Comparison of ENCODE assay signal across 21 mouse cellular contexts in genomic region chr6:4167757-4168156, GRCm38 (mm10).
DNase-seq lines count a peak whose midpoint lies in the region; ATAC-seq lines count a peak whose summit lies in the region.
"Had no signal": no experiment of that assay in that cellular context is flagged by ENCODE, and none has a peak within 500 bp of the region (broad histone marks: within the 10 kb centered on the region; RNA-seq: fewer than 3 reads in every experiment).

No protein-coding gene starts in this region.

- no peaks in the 10 kb centered on the region for H3K27me3 ChIP-seq in midbrain, embryonic 11.5 days (ENCODE audit: control insufficient read depth, insufficient read depth, low read length)
- H3K27me3 ChIP-seq in midbrain, embryonic 16.5 days (ENCODE audit: control insufficient read depth, insufficient read depth, low read depth, low read length) = no peaks in the 10 kb centered on the region
- H3K27me3 ChIP-seq in midbrain, embryonic 12.5 days = no peaks in the 10 kb centered on the region
- H3K27me3 ChIP-seq in midbrain, embryonic 13.5 days = no peaks in the 10 kb centered on the region
- no peaks in the 10 kb centered on the region for H3K27me3 ChIP-seq in midbrain, embryonic 14.5 days (ENCODE audit: control insufficient read depth, insufficient read depth, low read length)
- no peaks in the 10 kb centered on the region for H3K27me3 ChIP-seq in midbrain, embryonic 10.5 days (ENCODE audit: low read depth, poor library complexity, severe bottlenecking)
- H3K27me3 ChIP-seq: CH12.LX had no signal

- DNase-seq in midbrain, embryonic 11.5 days (ENCODE audit: low spot score, missing footprints) = no peak
- DNase-seq in midbrain, embryonic 14.5 days = no peak
- DNase-seq in midbrain, embryonic 10.5 days (ENCODE audit: low spot score) = no peak
- DNase-seq: adrenal gland, adult 2 months; adrenal gland, adult 8-10 months; adrenal gland, postnatal 10 days; adrenal gland, postnatal 14 days; adrenal gland, postnatal 25 days; adrenal gland, postnatal 36 days; B cell, adult 2 months; cerebellum, adult 11 months; cerebellum, adult 11-12 months; cerebellum, adult 18-20 months had no signal

- H3K9ac ChIP-seq in midbrain, embryonic 11.5 days (ENCODE audit: low read length) = no peak overlapping the region
- no peak overlapping the region for H3K9ac ChIP-seq in midbrain, embryonic 16.5 days (ENCODE audit: low read depth, low read length)
- no peak overlapping the region for H3K9ac ChIP-seq in midbrain, embryonic 12.5 days (replicated peaks)
- no peak overlapping the region for H3K9ac ChIP-seq in midbrain, embryonic 13.5 days (replicated peaks)
- H3K9ac ChIP-seq in midbrain, embryonic 14.5 days (replicated peaks; ENCODE audit: low read length) = no peak overlapping the region

- H3K4me3 ChIP-seq in midbrain, embryonic 11.5 days (ENCODE audit: low read depth, low read length) = no peak overlapping the region
- no peak overlapping the region for H3K4me3 ChIP-seq in midbrain, embryonic 16.5 days (ENCODE audit: low read depth, low read length)
- H3K4me3 ChIP-seq in midbrain, embryonic 12.5 days = no peak overlapping the region
- no peak overlapping the region for H3K4me3 ChIP-seq in midbrain, embryonic 13.5 days (replicated peaks)
- H3K4me3 ChIP-seq in midbrain, embryonic 14.5 days (replicated peaks; ENCODE audit: low read depth, low read length) = no peak overlapping the region
- H3K4me3 ChIP-seq in midbrain, embryonic 10.5 days = no peak overlapping the region

- ATAC-seq in midbrain, embryonic 11.5 days (ENCODE audit: low FRiP score) = peak; percentile 73
- ATAC-seq in midbrain, embryonic 16.5 days = no peak
- ATAC-seq in midbrain, embryonic 12.5 days (ENCODE audit: low FRiP score, low read depth) = peak; percentile 64; the same call in 1 of the 2 replicates
- ATAC-seq in midbrain, embryonic 13.5 days = no peak
- peak; percentile 50; the same call in 1 of the 2 replicates for ATAC-seq in midbrain, embryonic 14.5 days (ENCODE audit: low FRiP score, low TSS enrichment)
- ATAC-seq: activated CD4-positive, CD25-positive, alpha-beta regulatory T cell, adult 4 months; CD4-positive, CD25-positive, alpha-beta regulatory T cell, adult 4 months; Patski had no signal

- H3K9me3 ChIP-seq in midbrain, embryonic 11.5 days (ENCODE audit: control insufficient read depth, low read length) = no peaks in the 10 kb centered on the region
- no peaks in the 10 kb centered on the region; the same call in 1 of the 2 replicates for H3K9me3 ChIP-seq in midbrain, embryonic 16.5 days (replicated peaks; ENCODE audit: control insufficient read depth, low read length, poor library complexity, severe bottlenecking)
- no peaks in the 10 kb centered on the region for H3K9me3 ChIP-seq in midbrain, embryonic 12.5 days
- no peaks in the 10 kb centered on the region for H3K9me3 ChIP-seq in midbrain, embryonic 13.5 days
- H3K9me3 ChIP-seq in midbrain, embryonic 14.5 days (ENCODE audit: control insufficient read depth, low read length) = no peaks in the 10 kb centered on the region
- no peaks in the 10 kb centered on the region for H3K9me3 ChIP-seq in midbrain, embryonic 10.5 days (replicated peaks)
- H3K9me3 ChIP-seq: G1E had no signal

- no peaks in the 10 kb centered on the region; the same call in 1 of the 2 replicates for H3K4me1 ChIP-seq in midbrain, embryonic 11.5 days (ENCODE audit: control insufficient read depth, insufficient read depth, low read length)
- H3K4me1 ChIP-seq in midbrain, embryonic 16.5 days (ENCODE audit: control insufficient read depth, insufficient read depth, low read length) = no peaks in the 10 kb centered on the region
- no peaks in the 10 kb centered on the region for H3K4me1 ChIP-seq in midbrain, embryonic 12.5 days
- H3K4me1 ChIP-seq in midbrain, embryonic 13.5 days (replicated peaks) = no peaks in the 10 kb centered on the region
- no peaks in the 10 kb centered on the region for H3K4me1 ChIP-seq in midbrain, embryonic 14.5 days (ENCODE audit: control insufficient read depth, insufficient read depth, low read length)
- H3K4me1 ChIP-seq in midbrain, embryonic 10.5 days = peaks cover 5% of the 10 kb centered on the region; the same call in 1 of the 2 replicates

- H3K36me3 ChIP-seq in midbrain, embryonic 11.5 days (ENCODE audit: control insufficient read depth, insufficient read depth, low read length) = no peaks in the 10 kb centered on the region
- no peaks in the 10 kb centered on the region for H3K36me3 ChIP-seq in midbrain, embryonic 16.5 days (ENCODE audit: control insufficient read depth, insufficient read depth, low read length)
- H3K36me3 ChIP-seq in midbrain, embryonic 12.5 days = no peaks in the 10 kb centered on the region
- H3K36me3 ChIP-seq in midbrain, embryonic 13.5 days = no peaks in the 10 kb centered on the region
- H3K36me3 ChIP-seq in midbrain, embryonic 14.5 days (ENCODE audit: control insufficient read depth, insufficient read depth, low read length) = no peaks in the 10 kb centered on the region
- no peaks in the 10 kb centered on the region for H3K36me3 ChIP-seq in midbrain, embryonic 10.5 days
- H3K36me3 ChIP-seq: G1E had no signal

- no peak overlapping the region for H3K27ac ChIP-seq in midbrain, embryonic 11.5 days (ENCODE audit: low read depth, low read length)
- no peak overlapping the region for H3K27ac ChIP-seq in midbrain, embryonic 16.5 days (ENCODE audit: low read length)
- no peak overlapping the region for H3K27ac ChIP-seq in midbrain, embryonic 12.5 days (replicated peaks)
- H3K27ac ChIP-seq in midbrain, embryonic 13.5 days = no peak overlapping the region
- no peak overlapping the region for H3K27ac ChIP-seq in midbrain, embryonic 14.5 days (replicated peaks; ENCODE audit: low read depth, low read length)
- H3K27ac ChIP-seq in midbrain, embryonic 10.5 days (replicated peaks) = no peak overlapping the region

- H3K4me2 ChIP-seq in midbrain, embryonic 11.5 days = no peak overlapping the region
- no peak overlapping the region for H3K4me2 ChIP-seq in midbrain, embryonic 16.5 days (ENCODE audit: low read length)
- H3K4me2 ChIP-seq in midbrain, embryonic 12.5 days (replicated peaks) = no peak overlapping the region
- H3K4me2 ChIP-seq in midbrain, embryonic 13.5 days (replicated peaks) = no peak overlapping the region
- no peak overlapping the region for H3K4me2 ChIP-seq in midbrain, embryonic 14.5 days (ENCODE audit: low read length)

Comparison
In these comparisons a context has a peak if more than half of its experiments do, and no peak if none do; other contexts are left out.
1. ATAC-seq: peak in midbrain, embryonic 11.5 days (single experiment), midbrain, embryonic 12.5 days (single experiment) and midbrain, embryonic 14.5 days (single experiment); none in midbrain, embryonic 16.5 days (single experiment) and midbrain, embryonic 13.5 days (single experiment).